Mouse (Mus musculus): ENCODE results near the gene Hspa5. TPM values are rescaled to one million over a fixed set of nuclear protein-coding genes. Genes with fewer than 3 reads are reported as not detected.
"Not testable (repeated sequence)": the region's sequence is repeated elsewhere in the genome, so short reads cannot be mapped to it uniquely, and the experiment has no call there.

The Hspa5 gene
- total RNA-seq, 2 experiments from 2014 or later, result 185 to 884 TPM

- no peak for ATAC-seq (replicated peaks; ENCODE audit: low FRiP score, low TSS enrichment, poor library complexity, severe bottlenecking)
These were observed 32.0 kb downstream of the Hspa5 start for GRCm38 (mm10) chr2:34803746-34804145.

- ATAC-seq (replicated peaks; ENCODE audit: low FRiP score, low TSS enrichment, poor library complexity, severe bottlenecking), result no peak
These were observed 32.4 kb downstream of the Hspa5 start for GRCm38 (mm10) chr2:34804172-34804571.

- ATAC-seq (replicated peaks; ENCODE audit: low FRiP score, low TSS enrichment, poor library complexity, severe bottlenecking), result peak; percentile 69
These were observed 33.0 kb downstream of the Hspa5 start for GRCm38 (mm10) chr2:34804815-34805214.

GRCm38 (mm10) chr2:34805364-34805950 is 33.7 kb downstream of the Hspa5 start:
- ATAC-seq (replicated peaks; ENCODE audit: low FRiP score, low TSS enrichment, poor library complexity, severe bottlenecking), result no peak

GRCm38 (mm10) chr2:34808057-34808456 is 36.3 kb downstream of the Hspa5 start:
- no peak for ATAC-seq (replicated peaks; ENCODE audit: low FRiP score, low TSS enrichment, poor library complexity, severe bottlenecking)

- no peak for ATAC-seq (replicated peaks; ENCODE audit: low FRiP score, low TSS enrichment, poor library complexity, severe bottlenecking)
These were observed 37.8 kb downstream of the Hspa5 start for GRCm38 (mm10) chr2:34809568-34809967.

- peak; percentile 79 for ATAC-seq (replicated peaks; ENCODE audit: low FRiP score, low TSS enrichment, poor library complexity, severe bottlenecking)
These were observed 39.0 kb downstream of the Hspa5 start for GRCm38 (mm10) chr2:34810775-34811174.

GRCm38 (mm10) chr2:34812706-34813105 is 40.9 kb downstream of the Hspa5 start:
- ATAC-seq (replicated peaks; ENCODE audit: low FRiP score, low TSS enrichment, poor library complexity, severe bottlenecking), result no peak

GRCm38 (mm10) chr2:34815893-34816292 is 44.1 kb downstream of the Hspa5 start:
- not testable (repeated sequence) for ATAC-seq (replicated peaks; ENCODE audit: low FRiP score, low TSS enrichment, poor library complexity, severe bottlenecking)

GRCm38 (mm10) chr2:34818492-34818891 is 46.7 kb downstream of the Hspa5 start:
- ATAC-seq (replicated peaks; ENCODE audit: low FRiP score, low TSS enrichment, poor library complexity, severe bottlenecking), result no peak

GRCm38 (mm10) chr2:34825827-34826459 is 54.2 kb downstream of the Hspa5 start, which contains the start of gene Fbxw2:
Gene Fbxw2 (minus strand): TSS chr2:34826311.
- ATAC-seq (replicated peaks; ENCODE audit: low FRiP score, low TSS enrichment, poor library complexity, severe bottlenecking), result peak; percentile 96

GRCm38 (mm10) chr2:34826460-34827231 is 54.9 kb downstream of the Hspa5 start:
- ATAC-seq (replicated peaks; ENCODE audit: low FRiP score, low TSS enrichment, poor library complexity, severe bottlenecking), result peak; percentile 48

Other genes with a start within 250 kb of the Hspa5 start
- 75.3 and 87.5 TPM in 2 replicates for gene Gapvd1, start 16.7 kb upstream of the Hspa5 start, total RNA-seq (2014; fragmentation: Nextera tagmentation)
- gene Gapvd1, start 16.7 kb upstream of the Hspa5 start, total RNA-seq (2017), result 84.3 and 99.7 TPM in 2 replicates
- gene Rabepk, start 27.9 kb downstream of the Hspa5 start, total RNA-seq (2014; fragmentation: Nextera tagmentation), result 23.3 and 30.8 TPM in 2 replicates
- 46.9 and 53.8 TPM in 2 replicates for gene Rabepk, start 27.9 kb downstream of the Hspa5 start, total RNA-seq (2017)
- 46.3 and 61.9 TPM in 2 replicates for gene Fbxw2, start 54.3 kb downstream of the Hspa5 start, total RNA-seq (2014; fragmentation: Nextera tagmentation)
- 73.6 and 75.1 TPM in 2 replicates for gene Fbxw2, start 54.3 kb downstream of the Hspa5 start, total RNA-seq (2017)
- 0.37 and 1.9 TPM in 2 replicates for gene Gm34653, start 61.0 kb downstream of the Hspa5 start, total RNA-seq (2014; fragmentation: Nextera tagmentation)
- gene Gm34653, start 61.0 kb downstream of the Hspa5 start, total RNA-seq (2017), result not detected in 2 replicates
- not detected in 2 replicates for gene Cutal, start 102.4 kb downstream of the Hspa5 start, total RNA-seq (2014; fragmentation: Nextera tagmentation)
- gene Cutal, start 102.4 kb downstream of the Hspa5 start, total RNA-seq (2017), result not detected in 2 replicates
- 103 and 135 TPM in 2 replicates for gene Psmd5, start 103.0 kb downstream of the Hspa5 start, total RNA-seq (2014; fragmentation: Nextera tagmentation)
- 41.4 and 42.0 TPM in 2 replicates for gene Psmd5, start 103.0 kb downstream of the Hspa5 start, total RNA-seq (2017)
- gene Phf19, start 142.1 kb downstream of the Hspa5 start, total RNA-seq (2014; fragmentation: Nextera tagmentation), result 6.7 and 12.0 TPM in 2 replicates
- 2.6 and 3.2 TPM in 2 replicates for gene Phf19, start 142.1 kb downstream of the Hspa5 start, total RNA-seq (2017)
- 0.94 and 14.2 TPM in 2 replicates for gene Traf1, start 189.8 kb downstream of the Hspa5 start, total RNA-seq (2014; fragmentation: Nextera tagmentation)
- 0.38 and 5.5 TPM in 2 replicates for gene Traf1, start 189.8 kb downstream of the Hspa5 start, total RNA-seq (2017)